Mouse (Mus musculus): Measurements from ENCODE around the gene Havcr1. TPM values are rescaled to one million over a fixed set of nuclear protein-coding genes. Genes with fewer than 3 reads are reported as not detected.
"Not testable (repeated sequence)": the region's sequence is repeated elsewhere in the genome, so short reads cannot be mapped to it uniquely, and the experiment has no call there.

The Havcr1 gene
- not detected for total RNA-seq (2021)

GRCm38 (mm10) chr11:46735076-46735475, at the start of gene Havcr1:
Gene Havcr1, plus strand, starts transcription at chr11:46735080.
- DNase-seq (ENCODE audit: low spot score); intact Hi-C loops (cut with DNase I): not testable (repeated sequence)

GRCm38 (mm10) chr11:46690136-46690535, 44.7 kb upstream of the Havcr1 start:
- no peak for DNase-seq (ENCODE audit: low spot score)
- intact Hi-C loops (cut with DNase I), result no loop called here

GRCm38 (mm10) chr11:46695849-46696248, 39.0 kb upstream of the Havcr1 start:
- intact Hi-C loops (cut with DNase I); DNase-seq (ENCODE audit: low spot score): not testable (repeated sequence)

- no peak for DNase-seq (ENCODE audit: low spot score)
- intact Hi-C loops (cut with DNase I), result no loop called here
Observed at GRCm38 (mm10) chr11:46697433-46698277, 37.2 kb upstream of the Havcr1 start.

GRCm38 (mm10) chr11:46698278-46698655, 36.6 kb upstream of the Havcr1 start:
- no peak for DNase-seq (ENCODE audit: low spot score)
- intact Hi-C loops (cut with DNase I), result no loop called here

GRCm38 (mm10) chr11:46698830-46699229, 36.0 kb upstream of the Havcr1 start:
- intact Hi-C loops (cut with DNase I), result no loop called here
- DNase-seq (ENCODE audit: low spot score), result no peak

GRCm38 (mm10) chr11:46706664-46707356, 28.1 kb upstream of the Havcr1 start, which contains the start of gene Timd2:
Gene Timd2, minus strand, starts transcription at chr11:46707061.
- intact Hi-C loops (cut with DNase I), result no loop called here
- DNase-seq (ENCODE audit: low spot score), result no peak

GRCm38 (mm10) chr11:46731541-46732070, 3.3 kb upstream of the Havcr1 start:
- intact Hi-C loops (cut with DNase I), result no loop called here
- DNase-seq (ENCODE audit: low spot score), result no peak

GRCm38 (mm10) chr11:46733242-46733789, 1.6 kb upstream of the Havcr1 start:
- intact Hi-C loops (cut with DNase I), result no loop called here
- DNase-seq (ENCODE audit: low spot score), result no peak

- intact Hi-C loops (cut with DNase I), result no loop called here
- DNase-seq (ENCODE audit: low spot score), result no peak
Observed at GRCm38 (mm10) chr11:46734617-46735016, 263 bp upstream of the Havcr1 start.

GRCm38 (mm10) chr11:46739501-46739900, 4.6 kb downstream of the Havcr1 start:
- no peak for DNase-seq (ENCODE audit: low spot score)
- intact Hi-C loops (cut with DNase I), result no loop called here

- intact Hi-C loops (cut with DNase I), result no loop called here
- no peak for DNase-seq (ENCODE audit: low spot score)
Observed at GRCm38 (mm10) chr11:46740886-46741285, 6.0 kb downstream of the Havcr1 start.

- intact Hi-C loops (cut with DNase I), result no loop called here
- no peak for DNase-seq (ENCODE audit: low spot score)
Observed at GRCm38 (mm10) chr11:46741716-46742115, 6.8 kb downstream of the Havcr1 start.

- DNase-seq (ENCODE audit: low spot score), result no peak
- intact Hi-C loops (cut with DNase I), result no loop called here
Observed at GRCm38 (mm10) chr11:46747996-46748395, 13.1 kb downstream of the Havcr1 start.

- intact Hi-C loops (cut with DNase I), result no loop called here
- no peak for DNase-seq (ENCODE audit: low spot score)
Observed at GRCm38 (mm10) chr11:46753662-46754061, 18.8 kb downstream of the Havcr1 start.

GRCm38 (mm10) chr11:46754669-46755068, 19.8 kb downstream of the Havcr1 start:
- no peak for DNase-seq (ENCODE audit: low spot score)
- intact Hi-C loops (cut with DNase I), result no loop called here

GRCm38 (mm10) chr11:46755714-46756113, 20.8 kb downstream of the Havcr1 start:
- DNase-seq (ENCODE audit: low spot score); intact Hi-C loops (cut with DNase I): not testable (repeated sequence)

- DNase-seq (ENCODE audit: low spot score), result no peak
- intact Hi-C loops (cut with DNase I), result no loop called here
Observed at GRCm38 (mm10) chr11:46776879-46777278, 42.0 kb downstream of the Havcr1 start.

- intact Hi-C loops (cut with DNase I), result no loop called here
- no peak for DNase-seq (ENCODE audit: low spot score)
Observed at GRCm38 (mm10) chr11:46779811-46780210, 44.9 kb downstream of the Havcr1 start.

GRCm38 (mm10) chr11:46804440-46804839, 69.6 kb downstream of the Havcr1 start:
- no peak for DNase-seq (ENCODE audit: low spot score)
- intact Hi-C loops (cut with DNase I), result no loop called here

- intact Hi-C loops (cut with DNase I), result no loop called here
- DNase-seq (ENCODE audit: low spot score), result no peak
Observed at GRCm38 (mm10) chr11:46810511-46810910, 75.6 kb downstream of the Havcr1 start, which contains the start of gene Timd4. Gene Timd4, plus strand, starts transcription at chr11:46810800.

Measured in heart, postnatal 25 days (tissue).